Mouse (Mus musculus) limb, embryonic 11.5 days (tissue): ENCODE data around the gene Clasp2. TPM values are rescaled to one million over a fixed set of nuclear protein-coding genes. Genes with fewer than 3 reads are reported as not detected.

Experiments
- ATAC-seq: fragments of 200-750 bp; cut with Nextera tagmentation; 2 replicates; pipeline ENCODE4 v1.8.0; 2017; ENCODE audit warnings: low read depth; ENCODE audit not compliant: insufficient number of reproducible peaks, low FRiP score, low TSS enrichment
- DNase-seq: peaks from one replicate; pipeline ENCODE4 v3.0.0-alpha.2; 2015; ENCODE audit warnings: low spot score
- H3K27ac ChIP-seq: fragments of 300-500 bp; sonication (generic); replicated peaks from 2 replicates; pipeline ENCODE4 v1.5.1; 2014; ENCODE audit warnings: low read depth, mild to moderate bottlenecking, low read length
- H3K27me3 ChIP-seq: fragments of 300-500 bp; sonication (generic); 2 replicates; pipeline ENCODE4 v1.6.1; 2014; ENCODE audit warnings: mild to moderate bottlenecking, low read length, mixed read lengths; ENCODE audit not compliant: control insufficient read depth, insufficient read depth
- H3K36me3 ChIP-seq: fragments of 300-500 bp; sonication (generic); 2 replicates; pipeline ENCODE4 v1.6.1; 2014; ENCODE audit warnings: mild to moderate bottlenecking, low read length, moderate library complexity, mixed read lengths; ENCODE audit not compliant: control insufficient read depth, insufficient read depth
- H3K4me1 ChIP-seq: fragments of 300-500 bp; sonication (generic); 2 replicates; pipeline ENCODE4 v1.6.1; 2014; ENCODE audit warnings: low read length, mixed read lengths; ENCODE audit not compliant: control insufficient read depth, insufficient read depth
- H3K4me2 ChIP-seq: fragments of 300-500 bp; sonication (generic); 2 replicates; pipeline ENCODE4 v1.6.1; 2014; ENCODE audit warnings: low read depth, mild to moderate bottlenecking, moderate library complexity; ENCODE audit not compliant: severe bottlenecking
- H3K4me3 ChIP-seq: fragments of 300-500 bp; sonication (generic); 2 replicates; pipeline ENCODE4 v1.5.1; 2014; ENCODE audit warnings: low read depth, low read length
- H3K9ac ChIP-seq: fragments of 300-500 bp; sonication (generic); 2 replicates; pipeline ENCODE4 v1.6.1; 2014; ENCODE audit warnings: mild to moderate bottlenecking, low read length
- H3K9me3 ChIP-seq: fragments of 300-500 bp; sonication (generic); 2 replicates; pipeline ENCODE4 v1.6.1; 2016; ENCODE audit warnings: low read length; ENCODE audit not compliant: control insufficient read depth
- WGBS: fragments of 180-500 bp; shearing (Covaris S2); extraction: QIAGEN DNeasy Blood & Tissue Kit; methylation state at CpG from one replicate; pipeline ENCODE4 v1.1.7; 2014; 5-methylcytosine and 5-hydroxymethylcytosine counted together
- polyA plus RNA-seq: library from polyadenylated mRNA; unstranded; fragments of >200 nt; fragmentation: Nextera tagmentation; extraction: Ambion mirVana; gene quantifications from 2 replicates; pipeline ENCODE4 v1.2.1, GENCODE M21; 2014

The Clasp2 gene
- polyA plus RNA-seq = 29.6 and 34.5 TPM in 2 replicates

DNA sequence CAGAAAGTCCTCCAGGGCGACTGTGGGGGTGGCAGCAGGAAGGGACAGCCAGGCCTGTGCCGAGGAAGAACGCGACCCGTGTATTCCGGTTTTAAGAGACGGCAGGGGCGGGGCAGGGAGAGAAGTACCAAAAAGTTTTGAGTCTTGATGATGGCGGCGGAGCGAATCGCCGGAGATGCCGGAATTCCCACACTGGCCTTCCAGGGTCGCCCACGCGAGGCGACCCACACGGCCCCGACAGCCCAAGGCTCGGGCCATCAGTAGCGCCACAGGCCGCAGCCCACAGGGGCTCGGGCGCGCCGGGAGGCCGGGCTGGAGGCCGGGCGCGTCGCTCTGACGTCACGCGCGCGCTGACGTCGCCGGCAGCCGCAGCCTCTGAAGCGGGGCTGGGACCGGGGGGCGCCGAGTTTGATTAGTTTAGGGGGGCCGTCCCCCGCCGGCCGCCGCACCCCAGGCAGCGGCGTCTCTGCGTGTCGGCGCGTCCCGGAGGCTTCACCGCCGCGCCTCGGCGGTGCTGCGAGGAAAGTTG is at the start of gene Clasp2:
Gene Clasp2 (plus strand): TSS at position 366 of the 529 bp plus-strand sequence.
- H3K9ac ChIP-seq = peak within 1 kb of the TSS; percentile 91
- H3K36me3 ChIP-seq = no peaks in the 10 kb centered on the region
- ATAC-seq = peak; percentile 97
- H3K4me2 ChIP-seq = peak within 1 kb of the TSS; percentile 91
- under 1% methylated on average over 63 of the region's 63 CpGs for WGBS
- DNase-seq = peak; percentile 84
- H3K4me1 ChIP-seq = no peaks in the 10 kb centered on the region
- H3K9me3 ChIP-seq = no peaks in the 10 kb centered on the region
- H3K27me3 ChIP-seq = no peaks in the 10 kb centered on the region
- 0 out of 2 replicates have a peak within 1 kb of the TSS, but pooled peaks have one; percentile 42 for H3K27ac ChIP-seq
- H3K4me3 ChIP-seq = peak within 1 kb of the TSS; percentile 94

DNA sequence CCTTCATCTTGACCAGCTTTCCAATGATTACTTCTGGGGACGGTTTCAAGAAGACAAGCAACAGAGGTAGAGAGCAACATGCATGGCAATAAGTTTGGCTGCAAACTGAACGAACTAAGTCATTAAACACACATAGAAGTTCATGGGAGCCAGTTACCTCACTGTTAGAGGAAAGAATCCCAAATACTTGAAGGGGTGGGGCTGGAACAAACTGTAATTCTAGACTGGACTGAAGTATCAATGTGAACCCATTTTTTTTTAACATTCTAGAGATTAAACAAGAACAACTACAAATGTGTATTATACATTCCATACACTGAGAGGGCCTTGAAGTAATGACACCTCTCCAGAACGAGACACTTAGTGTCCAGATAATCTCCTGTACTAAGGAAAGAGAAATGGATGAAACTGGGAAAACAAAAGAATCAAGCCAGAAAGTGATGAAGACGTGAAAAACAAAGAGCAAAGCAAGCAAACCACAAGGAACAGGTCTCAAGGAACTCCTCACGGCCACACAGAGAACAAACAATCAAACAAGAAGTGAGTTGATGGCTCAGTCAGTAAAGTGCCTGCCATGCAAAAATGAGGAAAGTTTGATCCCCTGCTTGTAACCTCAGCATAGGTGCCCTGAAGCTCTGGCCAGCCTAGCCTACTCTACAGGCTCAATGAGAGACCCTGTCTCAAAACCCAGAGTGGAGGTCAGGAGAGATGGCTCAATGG is 39.7 kb upstream of the Clasp2 start:
- 87% methylated on average over 5 of the region's 5 CpGs for WGBS
- no peaks in the 10 kb centered on the region for H3K27me3 ChIP-seq
- H3K4me1 ChIP-seq = peaks cover 4% of the 10 kb centered on the region
- no peak overlapping the region for H3K4me3 ChIP-seq
- H3K36me3 ChIP-seq = no peaks in the 10 kb centered on the region
- no peak for ATAC-seq
- no peak overlapping the region for H3K27ac ChIP-seq
- H3K4me2 ChIP-seq = no peak overlapping the region
- no peaks in the 10 kb centered on the region for H3K9me3 ChIP-seq
- DNase-seq = no peak
- H3K9ac ChIP-seq = no peak overlapping the region

DNA sequence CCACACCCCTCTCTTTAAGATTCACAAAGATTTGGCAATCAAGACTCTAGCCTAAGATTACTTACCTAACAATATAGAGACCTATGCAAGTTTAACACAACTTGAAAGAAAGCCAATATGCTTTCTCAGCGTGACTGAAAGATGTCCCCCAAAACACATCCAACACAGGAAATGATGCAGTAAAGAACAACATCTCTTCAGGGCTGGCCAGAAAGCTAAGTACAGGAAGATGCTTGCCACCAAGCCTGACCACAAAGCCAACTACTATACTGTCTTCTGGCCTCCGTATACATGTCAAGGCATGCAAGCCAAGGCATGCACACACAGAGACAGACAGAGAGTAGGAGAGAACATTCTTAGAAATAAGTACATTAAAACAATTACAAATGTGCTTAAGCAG is 35.2 kb upstream of the Clasp2 start:
- Histone ChIP-seq H3K27ac (no peak overlapping the region), H3K27me3 (no peaks in the 10 kb centered on the region), H3K4me1 (peaks cover 11% of the 10 kb centered on the region), H3K9me3 (no peaks in the 10 kb centered on the region), H3K36me3 (no peaks in the 10 kb centered on the region), H3K9ac (no peak overlapping the region), H3K4me3 (no peak overlapping the region; the same call in 1 of the 2 replicates), H3K4me2 (peak overlapping the region; percentile 74; the same call in 1 of the 2 replicates)
- 86% methylated on average over 2 of the region's 2 CpGs for whole genome bisulfite sequencing
- DNase-seq = no peak
- no peak for ATAC-seq

DNA sequence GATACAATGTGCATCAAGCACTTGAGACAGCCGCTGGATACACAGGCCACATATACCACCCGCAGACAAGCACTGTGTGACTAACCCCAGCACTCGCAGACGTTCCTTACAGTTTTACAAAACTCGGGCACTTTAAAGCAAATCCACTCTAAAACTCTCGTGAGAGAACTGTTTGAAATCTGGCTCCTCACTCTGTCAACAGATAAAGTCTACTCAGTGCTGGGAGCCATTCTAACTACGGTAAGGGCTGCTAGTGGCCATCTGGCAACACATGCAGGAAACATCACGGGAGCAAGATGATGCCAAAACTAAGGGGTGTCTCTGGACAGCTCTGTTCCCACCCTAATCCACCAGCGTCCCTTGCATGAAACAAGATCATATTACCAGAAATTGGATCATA is 34.4 kb upstream of the Clasp2 start:
- Histone ChIP-seq H3K27me3 (no peaks in the 10 kb centered on the region), H3K9ac (peak overlapping the region; percentile 17), H3K9me3 (no peaks in the 10 kb centered on the region), H3K4me3 (peak overlapping the region; percentile 97), H3K36me3 (no peaks in the 10 kb centered on the region), H3K4me2 (peak overlapping the region; percentile 74), H3K4me1 (peaks cover 11% of the 10 kb centered on the region), H3K27ac (no peak overlapping the region)
- ATAC-seq = no peak
- no peak for DNase-seq
- WGBS = 66% methylated on average over 9 of the region's 9 CpGs

- H3K4me2 ChIP-seq = peak within 1 kb of the TSS; percentile 74
- 2% methylated on average over 73 of the region's 77 CpGs for WGBS
- peak within 1 kb of the TSS; percentile 89 for H3K9ac ChIP-seq
- ATAC-seq (peak; percentile 92), DNase-seq (peak; percentile 92)
- no peak within 1 kb of the TSS; the same call in 1 of the 2 replicates for H3K27ac ChIP-seq
- peak within 1 kb of the TSS; percentile 97 for H3K4me3 ChIP-seq
- no peaks in the 10 kb centered on the region for H3K9me3 ChIP-seq
- H3K36me3 ChIP-seq = no peaks in the 10 kb centered on the region
- no peaks in the 10 kb centered on the region for H3K27me3 ChIP-seq
- peaks cover 11% of the 10 kb centered on the region for H3K4me1 ChIP-seq
Observed at GRCm38 (mm10) chr9:113707481-113708360, 33.6 kb upstream of the Clasp2 start, which contains the start of gene Pdcd6ip. Gene Pdcd6ip, minus strand, starts transcription at chr9:113708259.

DNA sequence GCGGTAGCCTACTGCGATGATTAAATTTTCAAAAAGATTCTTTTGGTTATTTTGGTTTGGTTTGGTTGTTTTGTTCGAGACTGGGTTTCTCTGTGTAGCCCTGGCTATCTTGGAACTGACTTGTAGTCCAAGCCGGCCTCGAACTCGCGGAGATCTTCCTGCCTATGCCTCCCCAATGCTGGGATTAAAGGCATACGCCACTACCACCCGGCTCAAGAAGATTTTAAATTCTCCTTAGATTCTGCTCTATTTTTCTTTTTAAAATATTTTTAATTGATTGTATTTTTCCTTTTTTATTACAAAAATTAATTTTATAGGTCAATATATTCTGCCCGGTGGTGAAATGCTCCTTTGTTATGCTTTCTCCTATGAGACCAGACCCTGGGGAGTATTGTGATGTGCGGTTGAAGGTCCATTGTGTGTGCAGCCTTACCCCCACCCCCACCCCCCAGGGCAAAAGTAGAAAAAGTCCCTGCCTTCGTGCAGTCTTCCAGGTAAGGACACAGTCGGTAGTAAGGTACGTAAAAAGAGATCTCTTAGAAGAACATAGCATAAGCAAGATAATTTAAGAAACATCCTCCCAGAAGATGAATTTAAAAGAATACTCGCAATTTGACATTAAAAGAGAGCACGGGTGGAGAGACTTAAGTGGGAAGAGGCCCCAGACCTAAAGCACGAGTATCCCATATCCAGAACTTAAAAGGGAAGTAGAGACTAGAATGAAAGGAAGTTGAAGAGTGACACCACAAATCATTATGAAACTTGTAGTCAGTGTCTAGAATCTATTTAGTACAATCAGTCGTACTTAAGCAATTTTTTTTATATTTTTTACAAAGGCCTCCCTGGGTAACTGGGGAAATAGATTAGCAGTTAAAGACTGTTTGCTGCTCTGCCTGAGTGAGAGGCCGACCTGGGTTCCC is 32.7 kb upstream of the Clasp2 start:
- no peak overlapping the region for H3K27ac ChIP-seq

GRCm38 (mm10) chr9:113710871-113711270 is 30.4 kb upstream of the Clasp2 start:
- ATAC-seq (no peak), DNase-seq (no peak)
- Histone ChIP-seq H3K9me3 (no peaks in the 10 kb centered on the region), H3K4me3 (no peak overlapping the region), H3K4me2 (no peak overlapping the region), H3K4me1 (peaks cover 11% of the 10 kb centered on the region), H3K27me3 (no peaks in the 10 kb centered on the region), H3K9ac (no peak overlapping the region), H3K36me3 (no peaks in the 10 kb centered on the region), H3K27ac (no peak overlapping the region)
- WGBS = 80% methylated on average over 12 of the region's 12 CpGs

More for the DNA sequence above, 32.7 kb upstream of the Clasp2 start:
- 56% methylated on average over 19 of the region's 19 CpGs for WGBS
- no peak overlapping the region; the same call in 1 of the 2 replicates for H3K4me2 ChIP-seq
- H3K4me3 ChIP-seq = peak overlapping the region; percentile 97
- H3K4me1 ChIP-seq = peaks cover 11% of the 10 kb centered on the region
- no peaks in the 10 kb centered on the region for H3K27me3 ChIP-seq
- no peaks in the 10 kb centered on the region for H3K36me3 ChIP-seq
- no peak overlapping the region for H3K9ac ChIP-seq
- DNase-seq = no peak
- ATAC-seq = peak; percentile 71
- no peaks in the 10 kb centered on the region for H3K9me3 ChIP-seq
